Mouse (Mus musculus) lung, adult 2 months (tissue): ENCODE measurements at regions not wholly inside any gene's neighbourhood (a gene's known extent, or its start where the extent isn't known, plus 50 kb on each side); places are given as distances from the start of the nearest gene placed in this dataset.

Experiments used
- CTCF ChIP-seq: fragments of 200-500 bp; IDR thresholded peaks from 2 replicates; pipeline ENCODE4 v1.5.1; 2011; ENCODE audit warnings: mild to moderate bottlenecking, low read length, control low read depth; ENCODE audit not compliant: insufficient read depth
- POLR2A ChIP-seq: fragments of 200-500 bp; IDR thresholded peaks from 2 replicates; pipeline ENCODE4 v1.6.1; 2011; ENCODE audit warnings: low read depth, mild to moderate bottlenecking, control low read depth, low read length, borderline replicate concordance; ENCODE audit errors: extremely low read depth

DNA sequence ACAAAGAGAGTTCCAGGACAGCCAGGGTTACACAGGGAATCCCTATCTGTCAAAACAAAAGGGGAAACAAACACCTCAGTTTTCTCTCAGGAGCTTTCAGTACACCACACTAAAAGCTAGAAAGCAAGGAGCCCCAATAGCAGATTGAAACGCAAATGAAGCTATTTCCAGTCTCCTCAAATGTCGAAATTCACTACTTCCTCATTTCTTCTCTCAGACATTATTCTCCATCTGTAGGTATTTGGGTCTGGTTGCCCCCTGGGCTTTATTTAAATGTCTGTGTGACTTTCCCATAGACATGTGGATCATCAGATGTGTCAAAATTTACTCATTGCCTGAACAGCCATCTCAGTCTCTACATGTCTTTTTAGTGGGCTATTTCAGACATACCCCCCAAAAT, 197.2 kb downstream of the Mycn start:
- TF ChIP-seq POLR2A = no peak
- no peak for TF ChIP-seq CTCF
